Mouse (Mus musculus) ovary, postnatal 36 days (tissue): ENCODE results near the gene Zbtb17.

Source experiments
- DNase-seq: peaks from one replicate; pipeline ENCODE4 v3.0.0; 2022; ENCODE audit warnings: low spot score, mixed read lengths

Zbtb17 gene

GRCm38 (mm10) chr4:141458236-141458635, 13.8 kb downstream of the Zbtb17 start:
- no peak for DNase-seq

GRCm38 (mm10) chr4:141458888-141459287, 14.4 kb downstream of the Zbtb17 start:
- no peak for DNase-seq

- DNase-seq = no peak
Observed at GRCm38 (mm10) chr4:141459766-141460165, 15.3 kb downstream of the Zbtb17 start.

- DNase-seq = no peak
Observed at GRCm38 (mm10) chr4:141460481-141460880, 16.0 kb downstream of the Zbtb17 start.

GRCm38 (mm10) chr4:141461088-141461487, 16.6 kb downstream of the Zbtb17 start:
- no peak for DNase-seq

- DNase-seq = no peak
Observed at GRCm38 (mm10) chr4:141461576-141461975, 17.1 kb downstream of the Zbtb17 start.

- DNase-seq = no peak
Observed at GRCm38 (mm10) chr4:141463472-141463871, 19.0 kb downstream of the Zbtb17 start.

GRCm38 (mm10) chr4:141464722-141465121, 20.3 kb downstream of the Zbtb17 start:
- no peak for DNase-seq

GRCm38 (mm10) chr4:141465512-141466288, 21.2 kb downstream of the Zbtb17 start:
- DNase-seq = no peak

- DNase-seq = no peak
Observed at GRCm38 (mm10) chr4:141466289-141466795, 21.9 kb downstream of the Zbtb17 start.

GRCm38 (mm10) chr4:141466844-141467580, 22.6 kb downstream of the Zbtb17 start:
- DNase-seq = no peak

GRCm38 (mm10) chr4:141467581-141467927, 23.1 kb downstream of the Zbtb17 start:
- no peak for DNase-seq

GRCm38 (mm10) chr4:141468576-141468975, 24.1 kb downstream of the Zbtb17 start:
- no peak for DNase-seq

- DNase-seq = no peak
Observed at GRCm38 (mm10) chr4:141469343-141469742, 24.9 kb downstream of the Zbtb17 start.

GRCm38 (mm10) chr4:141471491-141471890, 27.0 kb downstream of the Zbtb17 start:
- no peak for DNase-seq

- no peak for DNase-seq
Observed at GRCm38 (mm10) chr4:141472641-141473321, 28.3 kb downstream of the Zbtb17 start.

GRCm38 (mm10) chr4:141474431-141474830, 30.0 kb downstream of the Zbtb17 start:
- no peak for DNase-seq

GRCm38 (mm10) chr4:141477681-141478102, 33.2 kb downstream of the Zbtb17 start:
- DNase-seq = no peak

- DNase-seq = peak; percentile 44
Observed at GRCm38 (mm10) chr4:141478225-141478624, 33.8 kb downstream of the Zbtb17 start.

- no peak for DNase-seq
Observed at GRCm38 (mm10) chr4:141478794-141479193, 34.3 kb downstream of the Zbtb17 start.

- no peak for DNase-seq
Observed at GRCm38 (mm10) chr4:141479411-141479810, 35.0 kb downstream of the Zbtb17 start.

GRCm38 (mm10) chr4:141484071-141484470, 39.6 kb downstream of the Zbtb17 start:
- no peak for DNase-seq

- DNase-seq = no peak
Observed at GRCm38 (mm10) chr4:141487581-141487980, 43.1 kb downstream of the Zbtb17 start.
